Mouse (Mus musculus) gastrocnemius, adult 8-10 months (tissue): ENCODE data around the gene Mpp5. TPM values are rescaled to one million over a fixed set of nuclear protein-coding genes. Genes with fewer than 3 reads are reported as not detected.
A peak's percentile ranks its signal among the peaks of the same experiment; 100 is the strongest.

Experiments
- DNase-seq, 2 experiments: peaks; one replicate each; pipeline ENCODE4 v3.0.0; 2022; ENCODE audit warnings: low spot score in 2 of 2
- total RNA-seq, 4 experiments: library from RNA; stranded (reverse); gene quantifications; 2 replicates each; pipeline ENCODE4 v1.2.4; 2022

Mpp5 gene
- total RNA-seq, 4 experiments from 2014 or later = 12.9 to 21.2 (median 17.2) TPM

DNA sequence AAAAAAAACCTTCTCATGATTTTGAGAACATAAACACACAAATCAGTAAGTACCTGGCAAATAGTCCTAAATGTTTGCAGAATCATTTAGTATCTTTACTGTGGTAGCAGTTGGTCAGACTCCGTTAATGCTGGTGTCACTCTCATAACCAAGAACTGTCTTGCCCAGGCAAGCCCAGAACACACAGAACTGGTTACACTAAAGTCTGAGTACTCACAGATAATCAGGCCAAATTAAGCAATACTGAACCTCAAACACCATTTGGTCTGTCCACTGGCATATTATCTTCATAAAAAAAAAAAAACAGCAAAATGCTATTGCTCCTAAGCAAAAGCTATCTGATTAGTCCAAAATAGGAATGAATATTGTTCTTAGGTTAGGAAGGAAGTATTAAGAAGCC is 93.7 kb downstream of the Mpp5 start:
- DNase-seq = no peak

DNA sequence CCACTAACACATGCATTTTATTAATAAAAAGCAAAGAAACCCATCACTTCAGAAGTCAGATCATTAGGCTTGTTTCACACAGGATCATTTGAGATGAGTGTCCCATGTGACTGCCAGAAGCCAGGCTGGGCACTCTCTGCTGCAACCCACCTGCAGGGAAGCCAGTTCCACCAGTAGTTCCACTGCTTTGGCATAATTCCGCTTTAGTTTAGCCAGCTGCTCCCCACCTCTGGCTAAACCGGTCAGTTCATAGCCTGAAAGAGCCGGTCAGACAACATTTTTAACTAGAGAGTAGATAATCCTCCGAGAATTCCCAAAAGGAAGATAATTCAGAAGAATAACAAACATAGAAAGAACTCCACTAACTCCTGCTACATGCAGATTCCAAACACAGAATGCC is 99.5 kb downstream of the Mpp5 start:
- DNase-seq = no peak

- DNase-seq = peak in 1 of 2 experiments; percentile 2
These were observed 112.3 kb downstream of the Mpp5 start for GRCm38 (mm10) chr12:78860921-78861495.

- DNase-seq = peak; percentile 93 to 98
These were observed 113.0 kb downstream of the Mpp5 start, which contains the start of the genes Atp6v1d and Eif2s1 for GRCm38 (mm10) chr12:78861496-78862253. Atp6v1d (minus strand) TSS chr12:78861638. Eif2s1 (plus strand) TSS chr12:78861819.

GRCm38 (mm10) chr12:78862254-78862730 is 113.6 kb downstream of the Mpp5 start:
- DNase-seq = no peak

DNA sequence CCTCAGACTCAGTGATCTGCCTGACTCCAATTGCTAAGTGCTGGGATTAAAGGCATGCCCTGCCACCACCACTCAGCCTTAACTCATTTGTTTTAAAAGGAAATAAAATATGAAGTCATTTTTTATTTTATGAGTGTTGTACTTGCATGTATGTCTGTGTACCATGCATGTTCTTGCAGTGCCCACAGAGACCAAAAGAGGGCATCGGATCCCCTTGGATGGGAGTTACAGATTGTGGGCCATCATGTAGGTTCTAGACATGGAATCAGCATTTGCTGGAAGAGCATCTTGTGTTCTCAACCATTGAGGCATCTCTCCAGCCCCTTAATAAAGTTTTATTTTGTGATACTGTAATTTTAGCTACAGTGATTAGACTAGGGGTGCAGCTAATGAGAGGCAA is 116.7 kb downstream of the Mpp5 start:
- DNase-seq = no peak

GRCm38 (mm10) chr12:78868115-78868514 is 119.4 kb downstream of the Mpp5 start:
- DNase-seq = no peak

GRCm38 (mm10) chr12:78874581-78874980 is 125.9 kb downstream of the Mpp5 start:
- no peak for DNase-seq

- no peak for DNase-seq
These were observed 141.4 kb downstream of the Mpp5 start for GRCm38 (mm10) chr12:78890062-78890461.

Other genes starting within 250 kb of the Mpp5 start
- not detected for gene Fam71d, start 57.4 kb upstream of the Mpp5 start, total RNA-seq
- 10 to 100 TPM; 62.2 to 64.5 (median 63.4) TPM for gene Atp6v1d, start 112.7 kb downstream of the Mpp5 start, total RNA-seq
- gene Eif2s1, start 112.9 kb downstream of the Mpp5 start, total RNA-seq = 10 to 100 TPM; 36.4 to 44.5 (median 39.9) TPM
- gene Plek2, start 158.1 kb downstream of the Mpp5 start, total RNA-seq = not detected